Mouse (Mus musculus) natural killer cell, adult 2 months (primary cell): ENCODE results near the gene Sox12.

ENCODE experiments used
- DNase-seq, 2 experiments: peaks; one replicate each; pipeline ENCODE4 v3.0.0; 2022; ENCODE audit warnings: low spot score in 2 of 2

Gene Sox12

GRCm38 (mm10) chr2:152406126-152406525, 8.3 kb upstream of the Sox12 start:
- DNase-seq: peak; percentile 52 to 82

- DNase-seq: no peak
Observed at GRCm38 (mm10) chr2:152399122-152399542, 1.3 kb upstream of the Sox12 start.

- DNase-seq: peak; percentile 83 to 91
Observed at GRCm38 (mm10) chr2:152398691-152399090, 828 bp upstream of the Sox12 start.

GRCm38 (mm10) chr2:152397004-152397589, 766 bp downstream of the Sox12 start:
- peak; percentile 25 to 56 for DNase-seq

GRCm38 (mm10) chr2:152396110-152397003, 1.5 kb downstream of the Sox12 start:
- peak in 1 of 2 experiments; percentile 64 for DNase-seq

- DNase-seq: no peak
Observed at GRCm38 (mm10) chr2:152395271-152395920, 2.5 kb downstream of the Sox12 start.

- DNase-seq: no peak
Observed at GRCm38 (mm10) chr2:152393225-152394017, 4.4 kb downstream of the Sox12 start.

- DNase-seq: peak; percentile 24 to 31
Observed at GRCm38 (mm10) chr2:152392786-152393185, 5.1 kb downstream of the Sox12 start.

GRCm38 (mm10) chr2:152384191-152384590, 13.7 kb downstream of the Sox12 start:
- DNase-seq: no peak

- DNase-seq: no peak
Observed at GRCm38 (mm10) chr2:152376345-152376741, 21.5 kb downstream of the Sox12 start, which contains the start of gene Nrsn2. TSS of gene Nrsn2 (minus strand) at chr2:152376638.

- DNase-seq: no peak
Observed at GRCm38 (mm10) chr2:152375652-152376344, 22.1 kb downstream of the Sox12 start.

GRCm38 (mm10) chr2:152373547-152373946, 24.3 kb downstream of the Sox12 start:
- no peak for DNase-seq

GRCm38 (mm10) chr2:152372661-152373060, 25.2 kb downstream of the Sox12 start:
- no peak for DNase-seq

GRCm38 (mm10) chr2:152372104-152372503, 25.8 kb downstream of the Sox12 start:
- peak; percentile 67 to 83 for DNase-seq

GRCm38 (mm10) chr2:152368532-152369140, 29.2 kb downstream of the Sox12 start:
- peak; percentile 50 to 66 for DNase-seq

GRCm38 (mm10) chr2:152367917-152368316, 29.9 kb downstream of the Sox12 start:
- no peak for DNase-seq

GRCm38 (mm10) chr2:152363245-152364147, 34.4 kb downstream of the Sox12 start:
- peak; percentile 51 to 70 for DNase-seq

GRCm38 (mm10) chr2:152361193-152361592, 36.7 kb downstream of the Sox12 start:
- DNase-seq: no peak

- peak; percentile 46 to 55 for DNase-seq
Observed at GRCm38 (mm10) chr2:152360271-152360775, 37.5 kb downstream of the Sox12 start.
